Mouse (Mus musculus): Measurements from ENCODE around the gene Adcy2.

Gene Adcy2

DNA sequence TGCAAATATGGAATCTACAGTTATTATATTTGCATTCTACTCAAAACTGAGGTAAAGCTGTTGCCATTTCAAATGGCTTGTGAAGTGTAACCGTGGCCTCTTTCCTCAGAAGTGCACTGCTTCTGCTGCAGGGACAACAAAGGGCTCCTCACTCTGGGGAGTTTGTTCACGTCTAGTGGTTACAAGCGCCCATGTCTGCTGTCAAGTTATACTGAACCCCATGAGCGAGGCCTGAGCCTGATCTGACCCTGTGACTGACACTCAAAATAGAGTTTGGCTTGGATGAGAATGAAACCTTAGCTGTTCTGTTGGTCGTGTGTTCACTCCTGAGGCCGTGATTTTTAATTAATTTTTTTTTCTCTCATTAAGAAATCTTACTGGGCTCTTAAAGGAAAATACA lies 38.8 kb downstream of the Adcy2 start:
- no peak for DNase-seq

DNA sequence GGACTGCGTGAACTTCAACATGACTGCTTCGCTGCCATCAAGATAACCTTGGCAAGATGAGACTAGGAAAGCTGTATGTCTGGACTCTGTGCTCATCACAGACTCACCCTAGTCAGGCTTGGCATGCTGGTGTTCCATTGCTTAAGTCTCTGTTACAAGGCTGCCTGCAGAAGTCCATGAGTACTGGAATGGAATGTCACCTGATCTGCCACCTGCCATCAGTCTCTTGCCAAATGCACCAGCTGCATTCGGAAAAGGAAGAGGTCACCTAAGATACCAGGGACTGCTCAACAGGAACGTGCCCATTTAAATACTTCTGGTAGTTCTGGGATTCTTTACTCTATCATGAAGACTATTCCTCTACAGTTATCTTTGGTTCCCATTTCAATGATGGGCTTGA lies 39.9 kb downstream of the Adcy2 start:
- no peak for DNase-seq

DNA sequence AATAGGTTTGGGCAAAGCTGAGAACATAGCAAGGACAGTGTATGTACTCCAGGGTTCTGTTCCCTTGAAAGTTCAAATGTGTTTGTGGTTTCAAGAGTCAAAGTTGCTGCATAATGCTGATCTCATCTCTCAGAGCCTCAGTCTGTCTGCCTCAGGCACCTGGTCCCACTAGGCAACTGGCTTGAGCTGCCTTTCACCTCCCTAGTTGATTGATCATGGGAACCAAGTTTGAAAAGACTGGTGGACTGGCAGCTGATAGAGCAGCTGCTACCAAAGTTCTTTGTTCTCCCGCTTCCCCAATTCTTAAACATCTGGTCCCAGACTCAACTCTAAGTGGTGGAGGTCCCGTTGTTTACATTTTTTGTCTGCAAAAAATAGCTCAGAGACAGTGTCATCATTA lies 56.6 kb downstream of the Adcy2 start:
- DNase-seq, result no peak

DNA sequence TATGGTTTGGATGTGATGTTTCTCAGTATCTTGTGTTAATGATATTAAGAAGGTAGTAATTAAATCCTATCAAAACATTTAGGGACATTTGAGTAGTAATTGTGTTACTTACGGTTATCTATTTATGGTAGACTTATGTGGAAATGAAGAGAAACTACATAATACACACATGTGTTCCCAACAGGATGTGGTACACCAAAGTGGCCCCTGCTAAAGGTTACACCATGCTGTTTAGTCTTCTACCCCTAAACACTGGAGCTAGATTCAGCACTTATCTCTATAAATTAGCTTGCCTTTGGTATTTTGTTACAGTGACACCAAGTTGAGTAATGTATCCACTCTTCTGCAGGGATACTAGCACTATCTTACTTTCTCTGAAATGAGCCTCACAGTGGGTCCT lies 57.9 kb downstream of the Adcy2 start:
- DNase-seq, result no peak

DNA sequence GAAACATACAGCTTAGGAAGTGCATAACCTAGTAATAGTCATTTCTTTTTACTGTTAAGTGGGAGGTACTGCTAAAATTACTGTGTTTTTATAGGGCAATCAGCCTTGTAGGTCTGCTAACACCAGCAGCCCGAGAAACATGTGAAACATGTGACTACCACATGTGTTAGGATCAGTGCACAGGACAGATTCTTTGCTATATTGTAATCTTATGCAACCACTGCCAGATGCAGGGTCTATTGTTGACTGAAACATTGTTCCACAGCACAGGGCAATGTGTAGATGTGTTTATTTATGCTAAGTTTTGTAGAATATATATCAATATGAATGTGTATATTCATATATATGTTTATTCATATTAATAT lies 67.1 kb downstream of the Adcy2 start:
- DNase-seq, result no peak

DNA sequence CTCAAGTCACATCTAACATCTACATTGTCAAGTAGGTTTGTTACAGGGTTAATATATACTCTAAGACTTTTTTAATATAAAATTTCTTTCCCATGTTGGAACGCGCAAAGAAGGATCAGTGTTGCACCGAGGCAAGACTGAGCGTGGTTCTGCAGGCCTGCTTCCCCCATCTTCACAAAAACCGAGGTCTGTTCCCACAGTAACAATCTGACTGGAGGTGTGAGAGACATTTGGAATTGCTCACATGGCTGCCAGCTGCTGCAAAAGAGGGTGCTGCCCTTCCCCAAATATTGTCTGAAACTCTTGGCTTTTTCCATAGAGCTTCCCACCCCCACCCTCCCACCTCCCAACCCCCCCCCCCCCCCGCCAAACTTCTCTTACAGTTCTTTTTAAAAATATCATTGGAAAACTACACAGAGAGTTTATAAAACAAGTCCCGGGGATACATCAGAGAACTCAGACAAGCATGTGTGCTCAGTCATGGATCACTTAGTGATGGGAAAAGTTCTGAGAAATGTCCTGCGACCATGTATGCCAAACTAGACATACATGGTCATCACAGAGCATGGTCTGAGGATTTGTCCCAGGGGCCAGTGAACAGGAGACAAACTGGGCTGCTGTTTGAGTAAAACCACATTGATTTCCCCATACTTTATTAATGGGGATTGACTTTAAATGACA lies 67.6 kb downstream of the Adcy2 start:
- no peak for DNase-seq

DNA sequence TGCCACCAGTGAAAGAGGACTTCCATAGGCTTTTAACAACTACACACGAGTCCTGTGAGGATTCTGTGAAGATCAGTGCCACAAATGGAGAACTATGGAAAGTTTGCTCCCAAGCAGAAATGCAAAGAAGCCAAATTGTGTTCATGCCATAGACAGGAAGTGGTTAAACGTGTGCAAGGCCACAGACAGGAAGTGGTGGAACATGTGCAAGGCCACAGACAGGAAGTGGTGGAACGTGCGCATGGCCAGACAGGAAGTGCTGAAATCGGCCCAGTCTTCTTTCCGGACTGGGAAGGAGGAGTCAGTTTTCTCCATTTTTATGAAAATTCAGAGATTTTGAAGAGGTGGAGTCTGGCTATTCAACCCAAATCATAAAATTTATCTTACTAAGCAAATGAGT lies 70.9 kb downstream of the Adcy2 start:
- no peak for DNase-seq

DNA sequence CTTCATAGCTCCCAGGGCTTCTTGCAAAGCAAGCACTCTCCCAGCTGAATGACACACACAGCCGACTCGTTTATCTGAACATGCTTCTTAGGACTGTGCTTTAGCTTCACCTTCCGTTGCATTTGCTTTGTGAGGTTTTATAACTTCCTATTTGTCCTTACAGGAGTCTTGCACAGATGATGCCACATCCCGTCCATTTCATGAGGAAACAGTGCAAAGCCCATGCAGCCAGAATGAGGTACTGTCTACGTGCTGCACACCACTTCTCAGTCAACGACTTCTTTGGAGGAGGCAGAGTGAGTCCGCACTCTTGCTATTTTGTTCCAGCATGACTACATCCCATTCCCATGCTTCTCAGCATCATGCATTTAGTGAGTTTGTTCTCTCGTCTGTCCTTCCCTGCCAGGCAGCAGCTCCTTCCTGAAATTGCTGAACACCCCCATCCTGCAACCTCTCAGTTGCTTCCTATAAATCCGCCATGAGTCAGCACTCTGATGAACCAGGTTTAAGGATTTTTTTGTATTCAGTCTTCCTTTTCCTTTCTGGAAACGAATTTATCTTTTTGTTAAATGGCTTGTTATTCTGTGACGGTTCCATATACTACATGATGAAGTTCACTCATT lies 85.6 kb downstream of the Adcy2 start:
- DNase-seq, result no peak

DNA sequence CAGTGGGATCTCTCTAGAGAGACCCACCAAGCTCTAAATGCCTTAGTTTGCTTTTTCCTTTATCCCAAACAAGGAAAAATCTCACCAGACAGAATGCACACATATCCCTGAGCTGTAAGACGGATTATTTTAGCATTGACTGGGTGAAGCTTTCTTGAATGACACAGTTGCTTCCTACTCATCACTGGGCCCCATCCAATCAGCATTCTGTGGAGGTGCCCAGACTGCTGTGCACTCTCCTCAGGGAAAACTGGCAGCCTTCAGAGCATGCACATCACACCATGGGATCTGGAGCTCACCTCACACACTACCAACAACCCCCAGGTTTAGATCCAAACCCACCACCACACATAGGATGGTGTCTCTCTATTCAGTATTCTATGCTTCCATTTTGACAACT lies 92.7 kb downstream of the Adcy2 start:
- no peak for DNase-seq

DNA sequence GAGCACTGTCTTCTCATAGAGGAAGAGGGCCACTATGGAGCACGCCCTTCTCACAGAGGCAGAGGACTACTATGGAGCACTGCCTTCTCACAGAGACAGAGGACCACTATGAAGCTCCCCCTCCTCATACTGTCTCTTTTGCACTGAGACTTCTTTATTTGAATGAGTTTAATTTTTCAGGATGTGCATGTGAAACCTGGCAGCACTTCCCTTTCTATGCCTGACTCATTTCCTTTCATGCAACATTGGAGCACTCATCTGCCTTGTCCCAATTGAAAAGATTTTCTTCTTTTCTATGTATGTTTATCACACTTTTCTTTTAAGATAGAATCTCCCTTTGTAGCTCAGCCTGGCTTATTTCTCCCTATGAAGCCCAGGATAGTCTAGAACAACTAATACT lies 96.6 kb downstream of the Adcy2 start:
- no peak for DNase-seq

DNA sequence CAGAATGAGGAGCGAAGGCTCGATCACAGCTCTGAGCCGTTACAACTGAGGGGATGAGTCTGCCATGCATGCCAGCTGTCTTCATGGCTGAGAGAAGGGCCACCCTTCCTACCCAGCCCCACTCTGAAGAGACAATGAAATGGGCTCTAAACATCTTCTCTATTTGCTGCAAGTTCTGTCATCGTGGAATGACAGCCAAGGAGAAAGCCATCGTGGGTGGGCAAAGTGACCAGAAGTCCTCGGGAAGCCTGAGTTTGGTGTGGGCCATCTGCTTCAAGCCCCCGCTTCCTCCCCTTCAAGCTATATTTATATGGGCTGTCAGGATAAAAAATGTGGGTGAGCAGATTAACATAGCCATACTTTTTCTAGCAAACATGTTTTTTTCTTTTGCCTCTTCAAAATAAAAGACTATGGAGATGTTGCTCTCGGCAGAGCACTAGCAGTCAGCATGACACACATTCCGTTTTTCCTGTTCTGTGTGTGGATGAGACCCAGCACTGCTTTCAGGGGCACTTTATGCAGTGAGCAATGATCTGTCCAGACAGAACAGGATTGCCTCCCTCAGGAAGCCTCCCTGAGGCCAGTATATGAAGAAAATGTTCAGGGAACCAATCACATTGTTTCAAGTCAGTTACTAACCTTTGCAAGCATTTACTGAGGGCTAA lies 109.3 kb downstream of the Adcy2 start:
- no peak for DNase-seq

DNA sequence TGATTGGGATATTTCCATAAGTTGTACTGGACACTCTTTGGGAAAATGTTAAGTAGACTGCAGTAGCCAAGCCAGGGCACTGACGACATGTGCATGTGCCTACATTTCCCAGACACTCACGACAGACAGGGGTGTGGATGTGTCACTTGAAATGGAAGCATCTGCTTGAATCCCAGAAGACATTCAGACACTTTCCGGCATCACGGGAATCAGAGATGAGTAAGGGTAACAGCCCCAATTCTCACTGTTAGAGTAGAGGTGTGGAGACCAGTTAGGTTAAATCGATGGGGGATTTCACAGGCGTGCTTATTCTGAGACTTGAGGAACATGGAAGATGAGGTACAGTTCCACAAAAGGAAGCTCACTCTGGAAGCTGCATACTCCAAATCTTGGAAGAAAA lies 130.6 kb downstream of the Adcy2 start:
- no peak for DNase-seq

DNA sequence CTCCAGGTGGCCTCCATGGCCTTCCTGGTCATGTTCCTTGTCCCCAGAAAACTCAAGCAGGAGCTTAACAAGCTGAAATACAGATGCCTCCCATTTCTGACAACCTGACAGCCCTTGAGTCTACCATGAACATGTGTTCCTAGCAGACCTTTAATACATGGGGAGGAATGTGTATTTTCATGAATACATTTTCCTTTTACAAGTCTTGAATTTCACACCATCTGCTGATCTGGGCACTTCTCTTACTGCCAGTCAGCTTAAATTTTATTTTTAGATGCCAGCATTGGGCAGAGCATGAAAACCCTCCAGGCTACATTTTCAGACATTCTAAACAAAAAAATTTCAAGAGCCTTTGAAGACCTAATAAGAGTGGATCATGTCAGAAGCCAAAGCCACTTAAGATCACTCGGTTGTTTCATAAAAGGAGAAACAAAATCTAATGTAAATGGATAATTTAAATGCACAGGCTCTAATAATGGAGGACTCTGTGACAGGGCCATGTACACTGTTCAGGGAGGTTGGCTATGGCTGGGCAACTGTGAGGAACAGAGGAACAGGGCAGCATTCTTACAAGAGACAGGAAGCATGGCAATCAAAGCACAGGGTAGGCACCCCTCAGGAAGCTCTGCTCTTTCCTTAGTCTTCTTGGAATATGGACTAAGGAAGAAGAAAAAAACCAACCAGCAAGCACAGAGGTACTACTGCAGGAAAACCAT lies 131.2 kb downstream of the Adcy2 start:
- no peak for DNase-seq

DNA sequence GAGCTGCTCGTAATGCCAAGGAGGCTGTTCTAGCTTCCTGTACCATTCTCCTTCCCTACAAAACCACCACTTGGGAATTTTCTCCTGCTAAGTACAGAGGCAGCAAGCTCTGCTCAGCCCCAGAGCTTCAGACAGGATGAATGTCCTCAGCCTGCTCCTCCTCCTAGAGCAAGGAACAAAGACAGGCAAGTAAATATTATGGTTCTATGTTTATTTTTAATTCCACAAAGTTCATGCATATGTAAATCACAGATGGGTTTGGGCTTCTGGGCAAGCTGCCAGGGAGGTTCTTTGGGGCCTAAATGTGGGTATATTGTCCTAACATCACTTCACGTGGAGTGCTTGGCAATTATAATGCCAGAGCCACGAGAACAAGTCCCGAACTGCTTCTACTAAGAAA lies 139.3 kb downstream of the Adcy2 start:
- DNase-seq, result no peak

DNA sequence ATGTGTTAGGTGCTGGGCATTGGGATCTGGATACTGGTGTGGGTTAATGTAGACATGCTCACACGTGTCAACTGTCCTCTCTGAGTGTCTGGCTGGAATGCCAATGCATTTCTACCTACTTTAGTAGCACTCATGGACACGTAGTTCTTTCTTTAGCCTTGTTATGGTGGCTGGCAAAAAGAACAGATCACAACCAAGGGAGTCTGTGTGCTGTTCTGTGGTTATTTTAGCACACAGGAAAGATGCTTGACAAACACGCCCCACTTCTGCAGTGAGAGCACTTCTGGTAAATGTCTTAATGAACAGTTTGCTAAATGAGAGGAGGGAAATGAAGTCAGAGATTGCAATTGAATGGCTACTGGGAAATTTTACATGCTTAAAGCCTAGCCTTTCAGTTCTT lies 151.1 kb downstream of the Adcy2 start:
- DNase-seq, result no peak

DNA sequence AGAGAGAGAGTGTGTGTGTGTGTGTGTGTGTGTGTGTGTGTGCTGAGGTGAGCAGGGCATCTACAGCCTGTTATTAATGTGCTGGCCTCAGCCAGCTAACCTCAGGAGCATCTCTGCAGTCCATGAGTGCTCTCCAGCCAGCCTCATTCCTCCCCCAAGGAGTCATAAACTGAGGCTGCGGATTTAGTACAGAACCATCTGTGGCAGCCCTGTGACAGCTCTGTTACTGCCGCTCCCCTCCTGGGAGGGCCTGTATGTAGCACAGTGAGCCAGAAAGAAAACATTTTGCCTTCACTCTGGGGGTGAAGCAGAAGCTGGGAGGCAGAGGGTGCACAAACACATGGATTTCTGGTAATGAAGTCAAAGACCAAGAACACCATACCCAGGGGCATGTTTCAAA lies 159.8 kb downstream of the Adcy2 start:
- DNase-seq, result no peak

DNA sequence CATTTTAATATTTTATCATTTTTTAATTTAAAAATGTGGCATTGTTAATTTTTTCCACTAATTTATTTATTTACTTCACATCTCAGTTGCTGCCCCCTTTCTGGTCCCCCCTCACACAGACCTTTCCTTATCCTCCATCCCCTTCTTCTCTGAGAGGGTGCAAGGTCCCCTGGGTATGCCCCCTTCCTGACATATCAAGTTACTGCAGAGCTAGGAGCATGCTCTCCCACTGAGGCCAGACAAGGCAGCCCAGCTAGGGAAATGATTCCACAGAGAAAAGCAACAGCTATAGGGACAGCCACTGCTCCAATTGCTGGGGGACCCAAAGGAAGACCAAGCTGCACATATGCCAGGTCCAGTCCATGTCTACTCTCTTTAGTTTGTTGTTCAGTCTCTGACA lies 163.2 kb downstream of the Adcy2 start:
- no peak for DNase-seq

DNA sequence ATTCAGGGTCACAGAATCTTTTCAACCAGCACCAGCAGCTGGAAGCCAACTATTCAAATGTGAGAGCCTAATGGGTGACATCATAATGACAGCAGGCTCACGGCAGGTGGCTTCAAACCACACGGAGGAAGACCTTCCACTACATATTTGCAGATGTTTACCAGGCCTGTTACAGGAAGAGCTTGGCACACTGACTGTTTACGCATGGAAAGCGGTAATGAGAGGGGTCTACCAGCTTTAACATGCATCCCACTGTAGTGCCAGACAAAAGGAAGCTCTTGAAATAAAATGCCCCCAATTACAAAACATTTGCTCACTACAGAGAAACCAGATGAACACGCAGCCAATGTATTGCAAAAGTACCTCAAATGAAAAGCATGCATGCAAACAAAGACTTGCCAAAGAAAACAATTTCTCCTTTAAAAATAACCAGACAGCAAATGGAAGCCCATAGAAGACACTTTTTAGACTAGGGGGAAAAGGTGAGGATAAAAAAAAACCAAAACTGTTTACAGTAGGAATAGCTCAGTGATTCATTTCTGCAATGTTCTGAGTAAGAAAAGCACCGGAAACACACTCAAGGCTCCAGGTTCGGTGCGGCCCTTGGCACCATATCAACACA lies 163.8 kb downstream of the Adcy2 start:
- no peak for DNase-seq

DNA sequence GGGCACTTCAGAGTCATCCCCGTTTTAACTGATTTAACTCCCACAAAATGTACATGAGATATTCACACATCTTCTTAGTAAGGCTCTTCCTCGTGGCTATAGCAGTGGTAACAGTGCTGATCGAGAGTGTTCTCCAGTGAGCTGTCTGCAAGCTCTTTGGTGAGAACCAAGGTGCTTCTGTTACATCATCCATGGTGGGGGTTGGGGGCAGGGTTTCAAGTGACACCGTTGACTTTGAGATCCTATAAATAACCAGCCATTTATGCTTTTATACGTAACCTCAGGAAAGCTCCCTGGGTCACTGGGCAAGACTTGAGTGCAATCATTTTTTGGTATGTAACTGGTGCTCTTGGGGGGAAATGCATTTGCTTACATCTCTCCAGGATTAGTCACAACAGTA lies 167.2 kb downstream of the Adcy2 start:
- DNase-seq, result no peak

DNA sequence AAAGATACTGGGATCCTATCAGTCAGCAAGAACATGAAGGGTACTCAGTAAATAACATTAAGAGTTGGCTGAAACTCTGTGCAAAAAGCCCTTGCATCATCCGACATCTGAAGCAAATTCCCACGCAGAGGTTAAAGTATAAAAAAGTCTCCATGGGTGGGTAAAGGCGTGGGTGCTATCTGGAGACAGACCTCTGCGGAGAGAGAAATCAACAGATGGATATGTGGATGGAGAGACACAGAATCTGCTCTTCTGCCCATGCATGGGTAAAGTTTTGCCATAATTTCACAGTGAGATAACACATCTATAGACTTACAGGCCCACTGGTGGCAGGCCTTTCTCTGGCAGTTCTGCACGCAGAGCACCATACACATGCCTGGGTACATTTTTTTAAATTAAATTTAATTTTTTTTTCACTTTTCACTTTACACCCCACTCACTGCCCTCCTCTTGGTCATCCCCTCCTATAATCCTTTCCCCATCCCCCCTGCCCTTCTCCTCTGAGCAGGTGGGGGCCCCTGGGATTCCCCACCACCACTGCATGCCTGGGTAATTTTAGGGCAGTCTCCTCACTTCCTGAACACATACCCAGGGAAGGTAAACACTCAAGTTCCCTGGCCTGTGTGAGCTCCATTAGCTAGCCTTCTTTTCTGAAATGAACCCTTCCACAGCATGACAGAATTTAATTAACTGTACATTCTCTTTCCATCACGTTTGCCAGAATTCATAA lies 169.1 kb downstream of the Adcy2 start:
- DNase-seq, result no peak

DNA sequence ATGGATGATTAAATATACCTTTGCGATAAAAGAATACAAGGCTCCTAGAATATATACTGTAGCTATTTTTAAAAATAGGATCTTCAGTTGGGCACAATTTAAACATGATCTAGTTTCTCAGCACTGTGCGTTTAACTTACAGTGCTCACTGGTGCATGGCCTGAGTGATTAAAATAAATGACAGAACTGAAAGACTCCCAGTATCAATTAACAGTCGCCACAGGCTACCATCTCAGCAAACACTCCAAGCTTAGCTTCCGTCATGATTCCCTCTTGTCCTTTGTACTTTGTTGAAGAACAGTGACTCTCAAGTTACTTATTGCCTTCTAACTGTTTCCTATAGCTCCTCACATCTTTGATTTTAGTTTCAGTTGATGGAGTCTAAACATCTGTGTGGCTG lies 170.9 kb downstream of the Adcy2 start:
- DNase-seq, result no peak

DNA sequence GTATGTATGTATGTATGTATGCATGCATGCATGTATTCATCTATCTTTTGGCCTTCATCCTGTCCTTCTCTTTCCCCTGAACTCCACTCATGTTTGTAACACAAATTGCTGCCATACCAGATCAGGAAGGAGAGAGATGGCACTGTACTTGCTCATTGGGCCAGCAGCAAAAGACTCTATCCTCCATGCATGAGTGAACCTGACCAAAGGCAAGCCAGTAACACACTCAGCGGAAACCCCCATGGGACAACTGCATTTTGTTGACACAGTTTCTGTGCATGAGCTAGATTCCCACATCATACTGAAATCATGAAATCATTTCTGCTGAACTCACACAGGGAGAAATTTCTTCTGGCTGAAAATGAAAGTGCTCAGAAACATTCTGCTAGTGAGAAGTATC lies 172.9 kb downstream of the Adcy2 start:
- no peak for DNase-seq
